Mouse (Mus musculus): ENCODE data around the gene Lonp2. TPM values are rescaled to one million over a fixed set of nuclear protein-coding genes. Genes with fewer than 3 reads are reported as not detected.

Lonp2 gene
- polyA plus RNA-seq, 1 experiment from 2014 or later = 50.6 TPM

DNA sequence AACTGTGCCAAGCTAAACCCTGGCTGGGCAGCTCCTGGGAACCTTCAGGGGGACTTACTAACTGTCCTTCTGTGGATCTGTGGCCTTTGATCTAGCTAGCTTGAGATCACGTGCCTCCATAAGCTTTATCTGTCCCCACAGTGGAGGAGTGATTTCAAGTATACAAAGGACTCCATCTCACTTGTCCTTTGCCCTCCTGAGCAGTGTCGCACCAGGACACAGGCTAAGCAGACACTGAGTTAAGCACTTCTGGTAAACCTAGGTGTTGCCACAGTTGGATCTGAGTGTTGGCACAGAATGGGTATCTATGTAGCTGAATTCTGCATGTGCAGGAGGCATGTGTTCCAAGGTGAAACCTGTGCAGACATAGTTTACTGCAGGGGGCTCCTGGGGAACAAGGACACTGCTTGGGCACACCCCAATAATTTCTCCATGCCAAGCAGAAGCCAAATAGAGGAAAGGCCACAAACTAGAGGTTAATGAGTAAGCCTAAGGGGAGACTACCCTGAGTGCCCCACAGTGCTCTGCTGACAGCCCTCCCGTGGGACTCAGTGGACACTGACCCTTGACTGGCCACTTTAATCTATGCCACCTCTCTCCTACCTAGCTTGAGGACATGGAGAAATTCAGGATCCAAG, 29.6 kb upstream of the Lonp2 start:
- Histone ChIP-seq H3K4me3 (no peak overlapping the region), H3K36me3 (no peaks in the 10 kb centered on the region), H3K4me1 (no peaks in the 10 kb centered on the region), H3K9me3 (no peaks in the 10 kb centered on the region), H3K4me2 (no peak overlapping the region), H3K27ac (no peak overlapping the region), H3K27me3 (no peaks in the 10 kb centered on the region), H3K9ac (no peak overlapping the region)
- WGBS = 73% methylated on average over 3 of the region's 3 CpGs
- no peak for ATAC-seq (ENCODE audit: insufficient number of reproducible peaks, insufficient read depth, low FRiP score, low TSS enrichment, low read depth)

DNA sequence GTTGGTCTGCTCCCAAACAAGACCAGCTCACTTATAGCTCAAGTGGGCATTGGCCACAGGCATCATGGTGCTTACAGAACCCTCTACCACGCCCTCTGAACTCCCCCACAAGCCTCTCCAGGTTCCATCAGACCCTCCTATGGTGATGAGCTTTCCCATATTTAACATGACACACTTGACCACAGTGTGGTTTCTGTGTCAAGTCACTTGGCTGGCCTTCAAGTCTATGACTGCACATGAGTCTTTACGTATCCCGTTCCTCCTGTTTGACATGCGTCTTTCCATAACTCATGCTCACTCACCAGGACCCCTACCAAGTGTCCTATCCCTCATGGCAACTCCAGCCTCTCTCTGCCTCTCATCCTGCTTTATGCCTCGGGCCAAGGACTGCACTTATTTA, 28.2 kb upstream of the Lonp2 start:
- Histone ChIP-seq H3K27ac (no peak overlapping the region), H3K36me3 (no peaks in the 10 kb centered on the region), H3K9ac (no peak overlapping the region), H3K27me3 (no peaks in the 10 kb centered on the region), H3K4me2 (no peak overlapping the region), H3K4me1 (no peaks in the 10 kb centered on the region), H3K9me3 (no peaks in the 10 kb centered on the region), H3K4me3 (no peak overlapping the region)
- WGBS = 72% methylated on average over 5 of the region's 5 CpGs
- no peak for ATAC-seq (ENCODE audit: insufficient number of reproducible peaks, insufficient read depth, low FRiP score, low TSS enrichment, low read depth)

DNA sequence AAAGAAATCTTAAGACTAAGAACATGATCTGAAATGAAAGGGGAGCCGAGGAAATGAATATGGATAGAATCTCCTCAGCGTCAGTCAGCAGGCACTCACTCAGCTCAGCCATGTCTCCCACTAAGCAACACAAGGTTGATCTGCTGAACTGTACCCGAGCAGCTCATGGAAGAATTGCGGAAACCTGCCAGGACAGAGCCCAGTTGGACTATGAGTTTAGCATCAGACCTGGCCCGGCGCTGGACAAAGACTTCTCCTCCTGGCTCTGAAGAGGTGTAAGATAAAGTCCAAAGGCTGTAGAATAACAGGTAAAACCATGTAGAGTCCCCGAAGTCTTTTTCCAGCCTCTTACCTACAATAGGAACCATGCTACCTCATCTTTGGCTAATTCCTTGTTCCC, 26.2 kb upstream of the Lonp2 start:
- Histone ChIP-seq H3K9me3 (no peaks in the 10 kb centered on the region), H3K36me3 (no peaks in the 10 kb centered on the region), H3K4me3 (no peak overlapping the region), H3K4me1 (no peaks in the 10 kb centered on the region), H3K9ac (no peak overlapping the region), H3K27me3 (no peaks in the 10 kb centered on the region), H3K4me2 (no peak overlapping the region), H3K27ac (no peak overlapping the region)
- 88% methylated on average over 7 of the region's 7 CpGs for WGBS
- ATAC-seq (ENCODE audit: insufficient number of reproducible peaks, insufficient read depth, low FRiP score, low TSS enrichment, low read depth) = no peak

DNA sequence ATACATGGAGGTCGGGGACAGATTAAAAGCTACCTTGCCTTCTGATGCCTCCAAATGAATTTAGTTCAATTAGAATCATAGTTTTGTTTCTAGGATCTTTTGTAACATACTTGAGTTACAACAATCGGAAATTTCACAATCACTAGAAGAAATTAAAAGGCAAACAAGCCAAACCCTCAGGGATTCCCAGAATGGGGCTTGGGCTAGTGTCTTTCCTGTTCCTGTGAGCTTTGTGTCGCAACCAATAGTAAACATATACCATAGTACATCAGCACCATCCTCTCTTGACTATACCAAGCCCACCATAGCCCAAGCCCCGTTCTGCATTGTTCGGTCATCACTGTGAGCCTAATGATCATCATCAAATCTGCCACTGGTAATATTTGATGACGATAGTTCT, 24.5 kb upstream of the Lonp2 start:
- Histone ChIP-seq H3K36me3 (no peaks in the 10 kb centered on the region), H3K4me3 (no peak overlapping the region), H3K27me3 (no peaks in the 10 kb centered on the region), H3K4me2 (no peak overlapping the region), H3K9me3 (no peaks in the 10 kb centered on the region), H3K27ac (no peak overlapping the region), H3K9ac (no peak overlapping the region), H3K4me1 (no peaks in the 10 kb centered on the region)
- WGBS = 88% methylated on average over 6 of the region's 6 CpGs
- no peak for ATAC-seq (ENCODE audit: insufficient number of reproducible peaks, insufficient read depth, low FRiP score, low TSS enrichment, low read depth)

DNA sequence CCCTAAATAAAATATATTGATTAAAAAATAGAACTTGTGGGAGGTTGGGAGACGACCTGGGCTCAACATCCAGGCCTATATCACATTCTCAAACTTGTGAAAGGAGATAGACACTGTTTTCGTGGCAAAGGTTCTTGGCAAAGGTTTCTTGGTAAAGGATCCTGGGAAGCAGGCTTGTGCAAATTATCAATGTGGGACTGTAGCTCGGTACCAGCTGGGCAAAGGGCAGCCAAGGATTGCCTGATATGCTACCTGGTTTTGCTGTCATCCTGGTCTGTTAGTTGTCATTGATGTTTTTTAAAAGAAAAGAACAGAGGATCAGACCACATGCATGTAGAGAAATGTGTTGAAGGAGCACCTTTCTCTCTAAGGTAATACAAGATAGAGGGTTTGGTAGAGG, 23.5 kb upstream of the Lonp2 start:
- no peaks in the 10 kb centered on the region for H3K36me3 ChIP-seq
- no peak overlapping the region for H3K9ac ChIP-seq
- H3K27ac ChIP-seq = no peak overlapping the region
- no peaks in the 10 kb centered on the region for H3K9me3 ChIP-seq
- no peak overlapping the region for H3K4me3 ChIP-seq
- H3K4me2 ChIP-seq = no peak overlapping the region
- WGBS = 75% methylated on average over 3 of the region's 3 CpGs
- no peaks in the 10 kb centered on the region for H3K4me1 ChIP-seq
- no peaks in the 10 kb centered on the region for H3K27me3 ChIP-seq
- ATAC-seq (ENCODE audit: insufficient number of reproducible peaks, insufficient read depth, low FRiP score, low TSS enrichment, low read depth) = no peak

DNA sequence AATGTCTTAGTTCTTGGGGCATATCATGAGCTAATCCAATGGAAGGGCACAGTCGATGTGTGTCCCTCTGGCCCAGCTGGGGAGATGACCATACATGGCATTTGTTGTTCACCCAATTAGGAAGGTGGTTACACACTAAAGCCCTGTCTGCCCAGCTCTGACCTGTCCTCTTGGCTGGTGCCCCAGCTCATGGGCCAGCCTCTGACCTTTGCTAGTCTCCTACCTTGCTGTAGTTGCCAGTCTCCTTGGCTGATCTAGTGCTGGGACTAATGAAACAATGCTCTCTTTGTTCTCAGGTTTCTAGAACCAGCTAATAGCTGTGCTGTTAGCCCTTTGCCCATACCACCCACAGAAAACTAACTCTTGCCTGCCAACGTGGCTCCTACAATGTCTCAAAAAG, 20.7 kb upstream of the Lonp2 start:
- ATAC-seq (ENCODE audit: insufficient number of reproducible peaks, insufficient read depth, low FRiP score, low TSS enrichment, low read depth) = no peak
- H3K9me3 ChIP-seq = no peaks in the 10 kb centered on the region
- no peak overlapping the region for H3K4me3 ChIP-seq
- H3K27ac ChIP-seq = no peak overlapping the region
- no peaks in the 10 kb centered on the region for H3K4me1 ChIP-seq
- H3K4me2 ChIP-seq = no peak overlapping the region
- no peak overlapping the region for H3K9ac ChIP-seq
- 43% methylated on average over 2 of the region's 2 CpGs for WGBS
- H3K27me3 ChIP-seq = no peaks in the 10 kb centered on the region
- H3K36me3 ChIP-seq = no peaks in the 10 kb centered on the region

DNA sequence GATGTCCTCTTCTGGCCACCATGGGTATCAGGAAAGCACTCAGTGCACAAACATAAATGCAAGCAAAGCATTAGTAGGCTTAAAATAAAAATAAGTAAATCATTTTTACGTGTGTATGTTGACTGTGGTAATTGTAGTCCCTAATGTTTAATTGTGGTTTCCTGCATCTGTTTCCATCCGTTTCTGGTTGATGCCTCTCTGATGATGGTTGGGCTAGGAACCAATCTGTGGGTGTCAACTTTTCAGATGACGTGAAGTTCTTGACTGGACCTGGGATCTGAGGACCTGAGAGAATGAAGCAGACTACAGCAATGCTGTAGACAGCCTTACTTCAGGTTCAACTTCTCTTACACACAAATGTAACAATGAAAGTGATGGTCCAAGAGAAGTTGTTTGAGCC, 19.2 kb upstream of the Lonp2 start:
- Histone ChIP-seq H3K9me3 (no peaks in the 10 kb centered on the region), H3K4me3 (no peak overlapping the region), H3K36me3 (no peaks in the 10 kb centered on the region), H3K27me3 (no peaks in the 10 kb centered on the region), H3K9ac (no peak overlapping the region), H3K27ac (no peak overlapping the region), H3K4me2 (no peak overlapping the region), H3K4me1 (no peaks in the 10 kb centered on the region)
- 77% methylated on average over 3 of the region's 3 CpGs for WGBS
- no peak for ATAC-seq (ENCODE audit: insufficient number of reproducible peaks, insufficient read depth, low FRiP score, low TSS enrichment, low read depth)

DNA sequence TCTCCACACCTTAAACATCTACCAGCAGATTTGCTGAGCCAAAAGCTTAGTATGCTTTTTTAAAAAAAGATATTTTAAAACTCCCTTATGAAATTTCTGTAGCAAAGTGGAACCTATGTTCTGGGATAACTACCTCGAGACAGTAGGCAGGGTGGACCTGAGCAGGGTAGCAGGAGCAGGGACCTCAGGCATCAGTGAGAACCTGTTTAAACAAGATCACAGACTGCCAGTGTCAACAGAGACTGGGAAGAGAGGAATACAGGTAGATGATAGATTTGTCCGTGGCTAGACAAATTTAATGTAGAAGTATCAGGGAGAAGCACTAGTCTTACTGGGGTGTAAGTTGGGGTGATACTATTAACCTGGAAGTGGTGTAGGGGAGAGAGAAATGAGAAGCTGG, 10.0 kb upstream of the Lonp2 start:
- H3K4me3 ChIP-seq = no peak overlapping the region
- H3K27me3 ChIP-seq = no peaks in the 10 kb centered on the region
- ATAC-seq (ENCODE audit: insufficient number of reproducible peaks, insufficient read depth, low FRiP score, low TSS enrichment, low read depth) = no peak
- no peak overlapping the region for H3K9ac ChIP-seq
- H3K4me2 ChIP-seq = no peak overlapping the region
- H3K9me3 ChIP-seq = no peaks in the 10 kb centered on the region; the same call in 1 of the 2 replicates
- WGBS = 63% methylated on average over 2 of the region's 2 CpGs
- no peaks in the 10 kb centered on the region for H3K4me1 ChIP-seq
- no peaks in the 10 kb centered on the region for H3K36me3 ChIP-seq
- H3K27ac ChIP-seq = peak overlapping the region; percentile 49; the same call in 1 of the 2 replicates

DNA sequence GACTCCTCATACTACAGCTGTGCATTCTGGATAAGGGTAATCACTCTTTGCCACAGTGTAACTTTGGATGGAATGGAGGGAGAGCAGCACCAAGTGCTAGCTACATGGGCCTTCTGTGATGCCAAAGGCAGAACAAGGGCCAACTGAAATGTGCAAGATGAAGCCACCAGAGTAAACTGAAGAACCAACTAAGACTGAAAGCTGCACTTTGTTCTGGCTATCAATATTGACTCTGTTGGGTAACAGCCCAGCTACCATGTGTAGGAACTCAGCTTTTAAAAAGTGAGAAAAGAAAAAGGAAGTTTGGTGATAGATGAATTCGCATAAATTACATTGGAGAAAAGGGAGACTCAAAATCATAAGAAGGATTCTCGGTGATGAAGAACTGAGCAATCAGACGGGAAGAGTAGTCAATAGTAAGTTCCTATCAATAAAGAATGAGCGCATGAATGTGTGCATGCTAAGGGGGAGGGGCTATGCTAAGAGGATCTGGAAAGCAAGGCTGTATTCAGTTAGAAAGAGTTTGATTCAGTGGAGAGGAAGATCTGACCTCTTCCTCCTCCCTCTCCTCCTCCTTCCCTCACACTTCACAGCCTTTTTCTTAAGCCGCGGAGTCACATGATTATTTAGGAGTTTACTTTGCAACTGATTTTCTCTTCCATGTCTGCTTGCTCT, 8.6 kb upstream of the Lonp2 start:
- no peak overlapping the region for H3K4me2 ChIP-seq
- H3K27me3 ChIP-seq = no peaks in the 10 kb centered on the region
- H3K4me3 ChIP-seq = no peak overlapping the region
- no peak overlapping the region for H3K27ac ChIP-seq
- no peaks in the 10 kb centered on the region for H3K36me3 ChIP-seq
- no peaks in the 10 kb centered on the region; the same call in 1 of the 2 replicates for H3K9me3 ChIP-seq
- 81% methylated on average over 6 of the region's 6 CpGs for WGBS
- ATAC-seq (ENCODE audit: insufficient number of reproducible peaks, insufficient read depth, low FRiP score, low TSS enrichment, low read depth) = no peak
- H3K9ac ChIP-seq = no peak overlapping the region
- no peaks in the 10 kb centered on the region for H3K4me1 ChIP-seq

DNA sequence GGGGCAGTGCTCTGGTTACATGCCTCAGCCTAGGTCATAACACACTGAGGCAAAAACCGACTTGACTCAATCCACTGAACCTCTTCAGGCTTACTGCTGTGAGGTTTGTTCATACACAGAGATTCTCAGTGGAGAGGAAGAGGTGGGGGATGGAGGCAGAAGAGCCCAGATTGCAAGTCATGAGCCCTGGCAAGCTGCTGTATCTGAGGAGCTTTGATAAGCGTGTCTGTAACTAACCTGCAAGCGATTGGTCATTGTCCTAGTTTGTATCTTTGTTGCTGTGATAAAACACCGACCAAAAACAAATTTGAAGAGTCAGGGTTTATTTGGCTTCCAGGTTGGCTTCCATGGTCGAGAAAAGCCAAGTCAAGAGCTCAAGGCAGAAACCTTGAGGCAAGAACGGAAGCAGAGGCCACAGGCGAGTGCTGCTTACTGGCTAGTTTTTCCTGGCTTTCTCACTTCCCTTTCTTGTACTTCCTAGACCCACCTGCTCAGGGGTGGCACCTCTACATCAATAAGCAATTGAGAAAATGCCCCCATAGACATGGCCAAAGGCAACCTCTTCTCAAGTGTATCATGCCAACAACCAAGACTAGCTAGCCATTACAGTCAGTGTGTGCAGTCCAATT, 6.0 kb upstream of the Lonp2 start:
- H3K9ac ChIP-seq = no peak overlapping the region
- no peak overlapping the region for H3K27ac ChIP-seq
- no peaks in the 10 kb centered on the region for H3K4me1 ChIP-seq
- no peak overlapping the region for H3K4me3 ChIP-seq
- no peak for ATAC-seq (ENCODE audit: insufficient number of reproducible peaks, insufficient read depth, low FRiP score, low TSS enrichment, low read depth)
- no peak overlapping the region for H3K4me2 ChIP-seq
- H3K36me3 ChIP-seq = no peaks in the 10 kb centered on the region
- 69% methylated on average over 7 of the region's 7 CpGs for WGBS
- H3K9me3 ChIP-seq = no peaks in the 10 kb centered on the region
- no peaks in the 10 kb centered on the region for H3K27me3 ChIP-seq

DNA sequence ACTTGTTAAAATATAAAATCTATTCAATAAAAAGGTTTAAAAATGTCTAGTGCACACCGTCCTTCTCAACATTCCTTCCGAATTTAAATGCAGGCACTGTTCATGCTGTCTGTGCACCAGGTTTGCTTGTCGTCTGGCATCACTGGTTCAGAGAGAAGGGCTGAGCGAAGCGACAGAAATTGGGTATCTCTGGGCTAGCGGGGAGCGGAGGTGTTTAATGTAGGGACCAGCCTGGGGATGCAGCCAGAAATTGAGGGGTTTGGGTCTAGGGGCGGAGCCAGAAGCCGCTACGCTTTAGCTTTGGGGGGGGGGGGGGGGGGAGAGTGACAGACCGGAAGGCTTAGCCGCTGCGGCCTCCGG, 312 bp upstream of the Lonp2 start:
- Histone ChIP-seq H3K36me3 (no peaks in the 10 kb centered on the region), H3K9me3 (no peaks in the 10 kb centered on the region), H3K27ac (peak overlapping the region; percentile 78), H3K27me3 (no peaks in the 10 kb centered on the region), H3K9ac (peak overlapping the region; percentile 86), H3K4me2 (peak overlapping the region; percentile 84), H3K4me1 (peaks cover 7% of the 10 kb centered on the region), H3K4me3 (peak overlapping the region; percentile 85)
- WGBS = under 1% methylated on average over 9 of the region's 14 CpGs
- ATAC-seq (ENCODE audit: insufficient number of reproducible peaks, insufficient read depth, low FRiP score, low TSS enrichment, low read depth) = no peak

DNA sequence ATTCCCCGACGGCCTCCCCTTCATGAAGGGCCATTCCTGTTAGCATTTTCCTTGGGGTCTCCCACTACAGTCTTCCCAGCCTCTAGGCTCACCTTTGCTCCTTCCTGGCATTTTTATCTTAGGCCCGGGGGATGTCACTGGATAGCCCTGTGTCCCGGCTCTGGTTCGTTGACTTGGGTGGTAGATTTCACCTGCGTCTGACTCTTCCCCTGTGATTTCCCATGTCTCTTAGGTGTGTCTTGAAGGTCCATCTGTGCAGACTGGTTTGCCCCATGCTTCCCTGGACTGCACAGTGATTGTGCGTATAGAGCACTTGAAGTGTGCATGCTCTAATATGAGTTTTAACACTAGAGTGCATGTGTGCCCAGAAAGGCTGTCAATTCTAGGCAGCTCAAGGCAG, 1.1 kb downstream of the Lonp2 start:
- peak overlapping the region; percentile 86 for H3K9ac ChIP-seq
- H3K4me1 ChIP-seq = peaks cover 7% of the 10 kb centered on the region
- no peak for ATAC-seq (ENCODE audit: insufficient number of reproducible peaks, insufficient read depth, low FRiP score, low TSS enrichment, low read depth)
- no peaks in the 10 kb centered on the region for H3K9me3 ChIP-seq
- H3K27ac ChIP-seq = no peak overlapping the region
- H3K36me3 ChIP-seq = no peaks in the 10 kb centered on the region
- peak overlapping the region; percentile 85 for H3K4me3 ChIP-seq
- 37% methylated on average over 7 of the region's 7 CpGs for WGBS
- peak overlapping the region; percentile 84 for H3K4me2 ChIP-seq
- no peaks in the 10 kb centered on the region for H3K27me3 ChIP-seq

Measured in embryonic facial prominence, embryonic 13.5 days (tissue).